Mouse (Mus musculus): ENCODE results near the gene Srebf1. TPM values are rescaled to one million over a fixed set of nuclear protein-coding genes. Genes with fewer than 3 reads are reported as not detected.

Srebf1 gene
- polyA plus RNA-seq (2015; fragmentation: Nextera tagmentation; extraction: Ambion mirVana) = 51.1 and 51.3 TPM in 2 replicates

DNA sequence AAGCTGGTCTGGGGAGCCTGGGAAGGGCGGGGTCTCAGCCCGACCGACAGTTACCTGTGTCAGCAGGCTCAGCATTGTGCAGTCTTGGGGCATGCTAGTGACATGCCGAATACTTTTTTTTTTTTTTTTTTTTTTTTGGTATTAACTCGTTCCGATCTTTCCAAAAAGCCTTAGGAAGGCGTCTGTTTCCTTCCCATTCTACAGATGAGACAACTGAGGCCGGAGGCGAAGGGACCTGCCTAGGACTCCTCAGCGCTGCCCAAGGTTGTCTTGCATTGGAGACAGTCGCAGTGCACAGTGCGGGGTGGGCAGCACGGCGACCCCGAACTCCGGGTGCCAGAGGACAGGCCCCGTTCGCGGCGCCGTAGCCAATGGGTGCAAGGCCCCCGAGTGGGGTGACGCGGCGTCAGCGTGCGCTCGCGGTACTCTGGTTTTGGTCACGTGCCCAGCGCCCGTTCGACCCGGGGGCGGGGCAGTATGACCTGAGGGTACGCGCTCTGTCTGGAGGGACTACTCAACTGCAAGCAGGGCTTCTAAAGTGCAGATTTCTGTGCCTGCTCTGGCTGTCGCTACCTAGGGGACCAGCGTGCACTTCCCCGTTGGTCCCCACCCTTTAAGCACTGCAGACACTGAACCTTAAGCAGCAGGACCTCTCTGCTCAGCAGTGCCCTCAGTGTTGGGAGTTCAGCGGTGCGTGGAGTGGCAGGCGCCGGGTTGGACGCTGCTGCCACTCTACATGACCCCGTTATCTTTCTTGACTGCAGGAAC, at the start of gene Srebf1:
TSS of gene Srebf1 (minus strand) at position 113 of the 768 bp plus-strand sequence.

Small RNA genes within 50 kb of the gene (microRNA-seq; reads per million reads assigned to microRNA genes)
- not detected for gene Mir6921
- not detected for gene Mir6922

Other genes starting within 250 kb of the Srebf1 start
- 6.9 and 8.5 TPM in 2 replicates for gene Pemt, start 176.1 kb downstream of the Srebf1 start, polyA plus RNA-seq (2015; fragmentation: Nextera tagmentation; extraction: Ambion mirVana)
- gene Rai1, start 117.6 kb downstream of the Srebf1 start, polyA plus RNA-seq (2015; fragmentation: Nextera tagmentation; extraction: Ambion mirVana) = 16.6 and 18.3 TPM in 2 replicates
- gene Tom1l2, start 130.3 kb upstream of the Srebf1 start, polyA plus RNA-seq (2015; fragmentation: Nextera tagmentation; extraction: Ambion mirVana) = 23.3 and 24.1 TPM in 2 replicates
- 0.34 and 0.43 TPM in 2 replicates for gene Drc3, start 130.7 kb upstream of the Srebf1 start, polyA plus RNA-seq (2015; fragmentation: Nextera tagmentation; extraction: Ambion mirVana)
- 11.4 and 13.0 TPM in 2 replicates for gene Gid4, start 194.6 kb upstream of the Srebf1 start, polyA plus RNA-seq (2015; fragmentation: Nextera tagmentation; extraction: Ambion mirVana)
- 25.5 and 27.5 TPM in 2 replicates for gene Atpaf2, start 195.9 kb upstream of the Srebf1 start, polyA plus RNA-seq (2015; fragmentation: Nextera tagmentation; extraction: Ambion mirVana)
- gene Drg2, start 232.0 kb upstream of the Srebf1 start, polyA plus RNA-seq (2015; fragmentation: Nextera tagmentation; extraction: Ambion mirVana) = 49.9 and 51.4 TPM in 2 replicates
- not detected in 2 replicates for gene Myo15, start 246.8 kb upstream of the Srebf1 start, polyA plus RNA-seq (2015; fragmentation: Nextera tagmentation; extraction: Ambion mirVana)